Mouse (Mus musculus): ENCODE results near the gene Cacng5. TPM values are rescaled to one million over a fixed set of nuclear protein-coding genes. Genes with fewer than 3 reads are reported as not detected.

Gene Cacng5
- polyA plus RNA-seq, 1 experiment from 2014 or later = not detected

- Histone ChIP-seq H3K27ac (ENCODE audit: low read depth, low read length) (no peak overlapping the region), H3K27me3 (ENCODE audit: control insufficient read depth, insufficient read depth, low read length) (peaks cover 1% of the 10 kb centered on the region; the same call in 1 of the 2 replicates), H3K36me3 (ENCODE audit: control insufficient read depth, insufficient read depth, low read length) (no peaks in the 10 kb centered on the region), H3K9ac (ENCODE audit: low read depth, low read length) (no peak overlapping the region), H3K4me2 (no peak overlapping the region), H3K9me3 (replicated peaks; ENCODE audit: control insufficient read depth, low read length) (no peaks in the 10 kb centered on the region), H3K4me1 (ENCODE audit: control insufficient read depth, insufficient read depth, low read length) (no peaks in the 10 kb centered on the region), H3K4me3 (ENCODE audit: low read depth, low read length) (no peak overlapping the region)
- ATAC-seq (replicated peaks; ENCODE audit: insufficient number of reproducible peaks, low FRiP score, low TSS enrichment) = no peak
- WGBS (ENCODE audit: insufficient replicate concordance) = 17% methylated on average over 7 of the region's 7 CpGs
Measured at GRCm38 (mm10) chr11:107865128-107865527, 49.7 kb downstream of the Cacng5 start.

DNA sequence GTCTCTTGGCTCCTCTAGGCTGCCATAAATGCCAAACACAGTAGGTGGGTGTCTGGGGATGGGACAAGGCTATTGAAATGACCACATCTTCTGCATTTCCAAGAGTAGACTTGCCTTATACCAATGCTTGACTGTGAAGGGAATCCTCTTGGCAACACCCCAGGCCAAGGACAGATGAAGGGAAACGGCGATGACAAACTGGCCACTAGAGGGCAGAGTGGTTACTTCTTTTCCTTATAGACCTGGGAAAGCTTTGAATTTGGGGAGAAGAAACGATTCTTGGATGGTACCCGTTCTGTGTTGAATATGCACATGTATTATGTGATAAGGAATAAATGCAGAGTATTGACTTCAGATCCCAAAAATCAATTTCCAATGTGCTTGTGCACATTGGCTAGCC lies 50.8 kb downstream of the Cacng5 start:
- Histone ChIP-seq H3K4me3 (ENCODE audit: low read depth, low read length) (no peak overlapping the region), H3K9me3 (replicated peaks; ENCODE audit: control insufficient read depth, low read length) (no peaks in the 10 kb centered on the region), H3K27me3 (ENCODE audit: control insufficient read depth, insufficient read depth, low read length) (no peaks in the 10 kb centered on the region), H3K27ac (ENCODE audit: low read depth, low read length) (no peak overlapping the region), H3K36me3 (ENCODE audit: control insufficient read depth, insufficient read depth, low read length) (no peaks in the 10 kb centered on the region), H3K9ac (ENCODE audit: low read depth, low read length) (no peak overlapping the region), H3K4me1 (ENCODE audit: control insufficient read depth, insufficient read depth, low read length) (no peaks in the 10 kb centered on the region), H3K4me2 (no peak overlapping the region)
- ATAC-seq (replicated peaks; ENCODE audit: insufficient number of reproducible peaks, low FRiP score, low TSS enrichment) = no peak
- 11% methylated on average over 4 of the region's 4 CpGs for WGBS (ENCODE audit: insufficient replicate concordance)

DNA sequence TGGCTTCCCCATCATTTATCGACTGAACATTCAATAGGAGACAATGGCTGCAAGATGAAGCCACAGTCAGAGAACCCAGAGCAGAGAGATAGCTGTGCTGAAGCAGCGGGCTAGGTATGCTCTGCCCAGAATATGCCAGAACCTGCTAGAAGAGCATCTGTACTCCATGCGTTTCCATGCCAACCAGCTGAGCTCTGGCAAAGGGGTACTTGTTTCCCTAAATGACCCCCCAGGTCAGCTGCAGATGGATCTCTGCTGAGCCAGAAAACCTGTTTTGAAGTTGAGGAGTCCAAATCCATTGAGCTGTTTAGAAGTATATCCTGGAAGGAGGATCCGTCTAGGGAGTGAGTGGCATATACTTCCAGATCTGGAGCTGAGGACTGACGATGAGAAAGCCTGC lies 53.1 kb downstream of the Cacng5 start:
- no peak for ATAC-seq (replicated peaks; ENCODE audit: insufficient number of reproducible peaks, low FRiP score, low TSS enrichment)
- Histone ChIP-seq H3K27ac (ENCODE audit: low read depth, low read length) (no peak overlapping the region), H3K36me3 (ENCODE audit: control insufficient read depth, insufficient read depth, low read length) (no peaks in the 10 kb centered on the region), H3K9ac (ENCODE audit: low read depth, low read length) (no peak overlapping the region), H3K4me2 (no peak overlapping the region), H3K9me3 (replicated peaks; ENCODE audit: control insufficient read depth, low read length) (no peaks in the 10 kb centered on the region), H3K27me3 (ENCODE audit: control insufficient read depth, insufficient read depth, low read length) (no peaks in the 10 kb centered on the region), H3K4me3 (ENCODE audit: low read depth, low read length) (no peak overlapping the region), H3K4me1 (ENCODE audit: control insufficient read depth, insufficient read depth, low read length) (no peaks in the 10 kb centered on the region)
- WGBS (ENCODE audit: insufficient replicate concordance) = 71% methylated on average over 5 of the region's 5 CpGs

DNA sequence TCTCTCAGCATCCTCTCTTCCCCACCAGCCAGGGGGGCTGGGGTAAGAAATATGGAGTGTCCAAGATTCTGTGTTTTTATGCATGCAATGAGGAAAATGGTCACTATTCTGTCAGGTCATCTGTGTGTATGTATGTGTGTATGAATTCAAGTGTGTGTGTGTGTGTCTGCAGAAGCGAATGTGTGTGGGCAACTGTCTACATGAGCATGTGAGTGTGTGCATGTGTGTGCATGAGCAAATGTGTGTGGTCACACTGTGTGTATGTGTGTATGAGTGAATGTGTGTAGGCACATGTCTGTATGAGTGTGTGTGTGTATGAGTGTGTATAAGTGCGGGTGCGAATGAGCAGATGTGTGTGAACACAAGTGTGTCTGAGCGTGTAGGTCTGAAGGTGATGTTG lies 55.0 kb downstream of the Cacng5 start:
- 93% methylated on average over 4 of the region's 4 CpGs for WGBS (ENCODE audit: insufficient replicate concordance)

DNA sequence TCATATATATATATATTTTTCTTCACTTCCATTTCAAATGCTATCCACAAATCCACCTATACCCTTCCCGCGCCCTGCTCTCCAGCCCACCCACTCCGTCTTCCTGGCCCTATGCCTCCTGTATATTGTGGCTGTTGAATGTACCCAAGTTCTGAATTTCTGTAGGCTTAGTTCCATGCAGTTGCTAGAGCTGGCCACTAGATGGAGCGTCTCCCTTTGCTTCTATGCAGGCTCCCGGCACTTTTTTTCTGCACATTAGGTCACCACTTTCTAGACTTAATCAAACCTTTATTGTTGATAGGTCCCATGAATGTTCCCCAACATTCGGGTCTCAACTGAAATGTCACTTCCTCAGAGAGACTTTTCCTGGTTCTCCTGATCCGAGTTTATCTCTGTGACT lies 55.6 kb downstream of the Cacng5 start:
- Histone ChIP-seq H3K36me3 (ENCODE audit: control insufficient read depth, insufficient read depth, low read length) (no peaks in the 10 kb centered on the region), H3K4me2 (no peak overlapping the region), H3K9ac (ENCODE audit: low read depth, low read length) (no peak overlapping the region), H3K27ac (ENCODE audit: low read depth, low read length) (no peak overlapping the region), H3K9me3 (replicated peaks; ENCODE audit: control insufficient read depth, low read length) (no peaks in the 10 kb centered on the region), H3K27me3 (ENCODE audit: control insufficient read depth, insufficient read depth, low read length) (no peaks in the 10 kb centered on the region), H3K4me1 (ENCODE audit: control insufficient read depth, insufficient read depth, low read length) (no peaks in the 10 kb centered on the region), H3K4me3 (ENCODE audit: low read depth, low read length) (no peak overlapping the region)
- ATAC-seq (replicated peaks; ENCODE audit: insufficient number of reproducible peaks, low FRiP score, low TSS enrichment) = no peak
- 19% methylated on average over 7 of the region's 7 CpGs for WGBS (ENCODE audit: insufficient replicate concordance)

More for the DNA sequence above, 55.0 kb downstream of the Cacng5 start:
- ATAC-seq (replicated peaks; ENCODE audit: insufficient number of reproducible peaks, low FRiP score, low TSS enrichment) = no peak
- no peaks in the 10 kb centered on the region for H3K27me3 ChIP-seq (ENCODE audit: control insufficient read depth, insufficient read depth, low read length)
- H3K9me3 ChIP-seq (replicated peaks; ENCODE audit: control insufficient read depth, low read length) = no peaks in the 10 kb centered on the region
- H3K9ac ChIP-seq (ENCODE audit: low read depth, low read length) = no peak overlapping the region
- no peak overlapping the region for H3K27ac ChIP-seq (ENCODE audit: low read depth, low read length)
- H3K4me2 ChIP-seq = no peak overlapping the region
- H3K36me3 ChIP-seq (ENCODE audit: control insufficient read depth, insufficient read depth, low read length) = no peaks in the 10 kb centered on the region
- H3K4me1 ChIP-seq (ENCODE audit: control insufficient read depth, insufficient read depth, low read length) = no peaks in the 10 kb centered on the region
- H3K4me3 ChIP-seq (ENCODE audit: low read depth, low read length) = no peak overlapping the region

GRCm38 (mm10) chr11:107853088-107853487 lies 61.8 kb downstream of the Cacng5 start:
- H3K9me3 ChIP-seq (replicated peaks; ENCODE audit: control insufficient read depth, low read length) = no peaks in the 10 kb centered on the region
- H3K27ac ChIP-seq (ENCODE audit: low read depth, low read length) = no peak overlapping the region
- 40% methylated on average over 1 of the region's 1 CpGs for WGBS (ENCODE audit: insufficient replicate concordance)
- no peak overlapping the region for H3K4me2 ChIP-seq
- H3K9ac ChIP-seq (ENCODE audit: low read depth, low read length) = no peak overlapping the region
- no peaks in the 10 kb centered on the region for H3K27me3 ChIP-seq (ENCODE audit: control insufficient read depth, insufficient read depth, low read length)
- no peak for ATAC-seq (replicated peaks; ENCODE audit: insufficient number of reproducible peaks, low FRiP score, low TSS enrichment)
- no peaks in the 10 kb centered on the region for H3K4me1 ChIP-seq (ENCODE audit: control insufficient read depth, insufficient read depth, low read length)
- H3K36me3 ChIP-seq (ENCODE audit: control insufficient read depth, insufficient read depth, low read length) = no peaks in the 10 kb centered on the region
- H3K4me3 ChIP-seq (ENCODE audit: low read depth, low read length) = no peak overlapping the region

- no peaks in the 10 kb centered on the region for H3K4me1 ChIP-seq (ENCODE audit: control insufficient read depth, insufficient read depth, low read length)
- no peaks in the 10 kb centered on the region for H3K36me3 ChIP-seq (ENCODE audit: control insufficient read depth, insufficient read depth, low read length)
- no peaks in the 10 kb centered on the region for H3K27me3 ChIP-seq (ENCODE audit: control insufficient read depth, insufficient read depth, low read length)
- no peak overlapping the region for H3K27ac ChIP-seq (ENCODE audit: low read depth, low read length)
- H3K4me3 ChIP-seq (ENCODE audit: low read depth, low read length) = no peak overlapping the region
- no peaks in the 10 kb centered on the region for H3K9me3 ChIP-seq (replicated peaks; ENCODE audit: control insufficient read depth, low read length)
- no peak for ATAC-seq (replicated peaks; ENCODE audit: insufficient number of reproducible peaks, low FRiP score, low TSS enrichment)
- H3K9ac ChIP-seq (ENCODE audit: low read depth, low read length) = no peak overlapping the region
- no peak overlapping the region for H3K4me2 ChIP-seq
- 48% methylated on average over 10 of the region's 10 CpGs for WGBS (ENCODE audit: insufficient replicate concordance)
Measured at GRCm38 (mm10) chr11:107849621-107850020, 65.2 kb downstream of the Cacng5 start.

GRCm38 (mm10) chr11:107844175-107844574 lies 70.7 kb downstream of the Cacng5 start:
- Histone ChIP-seq H3K4me2 (no peak overlapping the region), H3K9ac (ENCODE audit: low read depth, low read length) (no peak overlapping the region), H3K9me3 (replicated peaks; ENCODE audit: control insufficient read depth, low read length) (no peaks in the 10 kb centered on the region), H3K27ac (ENCODE audit: low read depth, low read length) (no peak overlapping the region), H3K27me3 (ENCODE audit: control insufficient read depth, insufficient read depth, low read length) (no peaks in the 10 kb centered on the region), H3K4me3 (ENCODE audit: low read depth, low read length) (no peak overlapping the region), H3K4me1 (ENCODE audit: control insufficient read depth, insufficient read depth, low read length) (no peaks in the 10 kb centered on the region), H3K36me3 (ENCODE audit: control insufficient read depth, insufficient read depth, low read length) (no peaks in the 10 kb centered on the region)
- no peak for ATAC-seq (replicated peaks; ENCODE audit: insufficient number of reproducible peaks, low FRiP score, low TSS enrichment)
- WGBS (ENCODE audit: insufficient replicate concordance) = 79% methylated on average over 1 of the region's 1 CpGs

DNA sequence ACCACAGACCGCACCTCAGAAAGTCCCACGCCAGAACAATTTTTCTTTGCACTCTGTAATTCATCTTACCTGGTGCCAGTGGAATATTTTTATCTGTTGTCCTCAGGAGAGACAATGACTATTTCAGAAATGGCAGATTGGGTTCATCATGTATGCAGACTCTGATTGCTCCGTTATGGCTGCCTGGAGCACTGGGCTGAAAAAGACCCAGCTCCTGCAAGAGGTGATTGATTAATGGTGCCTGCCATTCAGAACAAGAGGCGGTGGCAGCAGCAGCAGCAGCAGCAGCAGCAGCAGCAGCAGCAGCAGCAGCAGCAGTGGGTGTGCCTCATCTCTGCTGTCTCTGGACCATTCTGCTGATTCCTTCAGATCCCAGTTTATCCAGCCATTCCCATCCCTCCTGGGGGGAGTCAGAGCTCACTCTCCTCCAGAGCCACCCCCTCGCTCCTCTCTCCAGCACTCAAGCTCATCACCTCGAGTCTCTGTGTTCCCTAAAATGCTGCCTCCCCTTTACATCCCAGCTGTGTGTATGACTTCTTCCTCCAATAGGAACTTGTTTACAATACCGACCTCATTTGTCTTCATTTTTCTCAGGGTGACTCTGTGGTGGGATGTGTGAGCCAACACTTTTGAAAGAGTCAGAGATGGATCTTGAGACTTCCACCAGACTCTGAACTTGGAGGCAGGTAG lies 81.4 kb downstream of the Cacng5 start:
- Histone ChIP-seq H3K4me1 (ENCODE audit: control insufficient read depth, insufficient read depth, low read length) (no peaks in the 10 kb centered on the region), H3K4me3 (ENCODE audit: low read depth, low read length) (no peak overlapping the region), H3K27me3 (ENCODE audit: control insufficient read depth, insufficient read depth, low read length) (no peaks in the 10 kb centered on the region), H3K9me3 (replicated peaks; ENCODE audit: control insufficient read depth, low read length) (no peaks in the 10 kb centered on the region), H3K9ac (ENCODE audit: low read depth, low read length) (no peak overlapping the region), H3K27ac (ENCODE audit: low read depth, low read length) (no peak overlapping the region), H3K36me3 (ENCODE audit: control insufficient read depth, insufficient read depth, low read length) (no peaks in the 10 kb centered on the region), H3K4me2 (no peak overlapping the region)
- WGBS (ENCODE audit: insufficient replicate concordance) = 61% methylated on average over 7 of the region's 7 CpGs
- no peak for ATAC-seq (replicated peaks; ENCODE audit: insufficient number of reproducible peaks, low FRiP score, low TSS enrichment)
